Mouse (Mus musculus): ENCODE results near the gene Ubtd2. TPM values are rescaled to one million over a fixed set of nuclear protein-coding genes. Genes with fewer than 3 reads are reported as not detected.

Gene Ubtd2
- 25.1 and 25.9 TPM in 2 replicates for polyA plus RNA-seq (2011; ENCODE audit: insufficient read depth, insufficient read length, low read depth, missing spikeins)

GRCm38 (mm10) chr11:32454800-32455506 lies at the start of gene Ubtd2:
Ubtd2 (plus strand) TSS chr11:32455370.
- Histone ChIP-seq H3K9ac (ENCODE audit: low read depth, poor library complexity, severe bottlenecking) (peak within 1 kb of the TSS; percentile 97), H3K27ac (ENCODE audit: insufficient read depth, low read length) (no peak within 1 kb of the TSS), H3K36me3 (ENCODE audit: control insufficient read depth, insufficient read depth, low read length, poor library complexity, severe bottlenecking) (no peaks in the 10 kb centered on the region), H3K9me3 (replicated peaks; ENCODE audit: control insufficient read depth, insufficient read depth, low read length, poor library complexity, severe bottlenecking) (no peaks in the 10 kb centered on the region), H3K4me1 (ENCODE audit: control insufficient read depth, insufficient read depth, low read length) (no peaks in the 10 kb centered on the region), H3K4me3 (ENCODE audit: low read depth, low read length) (peak within 1 kb of the TSS; percentile 84), H3K27me3 (ENCODE audit: control insufficient read depth, insufficient read depth, low read length, poor library complexity, severe bottlenecking) (peaks cover 2% of the 10 kb centered on the region)
- TF ChIP-seq CTCF (IDR thresholded peaks at IDR 0.05; ENCODE audit: low read depth, low read length), result no peak
- 0 out of 2 replicates have a peak, but pooled peaks have one; percentile 13 for TF ChIP-seq EP300 (IDR thresholded peaks at IDR 0.05; ENCODE audit: insufficient read depth, low read depth, low read length)
- no peak for TF ChIP-seq POLR2A (IDR thresholded peaks at IDR 0.05; ENCODE audit: insufficient read depth, low read length)

- H3K36me3 ChIP-seq (ENCODE audit: control insufficient read depth, insufficient read depth, low read length, poor library complexity, severe bottlenecking), result no peaks in the 10 kb centered on the region
- no peaks in the 10 kb centered on the region for H3K27me3 ChIP-seq (ENCODE audit: control insufficient read depth, insufficient read depth, low read length, poor library complexity, severe bottlenecking)
- H3K27ac ChIP-seq (ENCODE audit: insufficient read depth, low read length), result no peak overlapping the region
- no peak for TF ChIP-seq CTCF (IDR thresholded peaks at IDR 0.05; ENCODE audit: low read depth, low read length)
- no peak for TF ChIP-seq EP300 (IDR thresholded peaks at IDR 0.05; ENCODE audit: insufficient read depth, low read depth, low read length)
- TF ChIP-seq POLR2A (IDR thresholded peaks at IDR 0.05; ENCODE audit: insufficient read depth, low read length), result no peak
- no peak overlapping the region for H3K4me3 ChIP-seq (ENCODE audit: low read depth, low read length)
- no peak overlapping the region for H3K9ac ChIP-seq (ENCODE audit: low read depth, poor library complexity, severe bottlenecking)
- H3K9me3 ChIP-seq (replicated peaks; ENCODE audit: control insufficient read depth, insufficient read depth, low read length, poor library complexity, severe bottlenecking), result no peaks in the 10 kb centered on the region
- no peaks in the 10 kb centered on the region for H3K4me1 ChIP-seq (ENCODE audit: control insufficient read depth, insufficient read depth, low read length)
These were observed 47.3 kb upstream of the Ubtd2 start for GRCm38 (mm10) chr11:32407863-32408262.

GRCm38 (mm10) chr11:32409052-32409451 lies 46.1 kb upstream of the Ubtd2 start:
- no peak overlapping the region for H3K9ac ChIP-seq (ENCODE audit: low read depth, poor library complexity, severe bottlenecking)
- no peaks in the 10 kb centered on the region for H3K9me3 ChIP-seq (replicated peaks; ENCODE audit: control insufficient read depth, insufficient read depth, low read length, poor library complexity, severe bottlenecking)
- no peak for TF ChIP-seq POLR2A (IDR thresholded peaks at IDR 0.05; ENCODE audit: insufficient read depth, low read length)
- TF ChIP-seq EP300 (IDR thresholded peaks at IDR 0.05; ENCODE audit: insufficient read depth, low read depth, low read length), result no peak
- TF ChIP-seq CTCF (IDR thresholded peaks at IDR 0.05; ENCODE audit: low read depth, low read length), result no peak
- no peaks in the 10 kb centered on the region for H3K27me3 ChIP-seq (ENCODE audit: control insufficient read depth, insufficient read depth, low read length, poor library complexity, severe bottlenecking)
- no peaks in the 10 kb centered on the region for H3K36me3 ChIP-seq (ENCODE audit: control insufficient read depth, insufficient read depth, low read length, poor library complexity, severe bottlenecking)
- H3K27ac ChIP-seq (ENCODE audit: insufficient read depth, low read length), result no peak overlapping the region
- no peak overlapping the region for H3K4me3 ChIP-seq (ENCODE audit: low read depth, low read length)
- H3K4me1 ChIP-seq (ENCODE audit: control insufficient read depth, insufficient read depth, low read length), result no peaks in the 10 kb centered on the region

- H3K4me1 ChIP-seq (ENCODE audit: control insufficient read depth, insufficient read depth, low read length), result no peaks in the 10 kb centered on the region
- no peak overlapping the region for H3K27ac ChIP-seq (ENCODE audit: insufficient read depth, low read length)
- H3K9ac ChIP-seq (ENCODE audit: low read depth, poor library complexity, severe bottlenecking), result no peak overlapping the region
- H3K4me3 ChIP-seq (ENCODE audit: low read depth, low read length), result no peak overlapping the region
- no peaks in the 10 kb centered on the region for H3K9me3 ChIP-seq (replicated peaks; ENCODE audit: control insufficient read depth, insufficient read depth, low read length, poor library complexity, severe bottlenecking)
- TF ChIP-seq EP300 (IDR thresholded peaks at IDR 0.05; ENCODE audit: insufficient read depth, low read depth, low read length), result no peak
- TF ChIP-seq CTCF (IDR thresholded peaks at IDR 0.05; ENCODE audit: low read depth, low read length), result no peak
- no peak for TF ChIP-seq POLR2A (IDR thresholded peaks at IDR 0.05; ENCODE audit: insufficient read depth, low read length)
- H3K36me3 ChIP-seq (ENCODE audit: control insufficient read depth, insufficient read depth, low read length, poor library complexity, severe bottlenecking), result no peaks in the 10 kb centered on the region
- H3K27me3 ChIP-seq (ENCODE audit: control insufficient read depth, insufficient read depth, low read length, poor library complexity, severe bottlenecking), result no peaks in the 10 kb centered on the region
These were observed 45.2 kb upstream of the Ubtd2 start for GRCm38 (mm10) chr11:32409823-32410562.

- Histone ChIP-seq H3K4me1 (ENCODE audit: control insufficient read depth, insufficient read depth, low read length) (no peaks in the 10 kb centered on the region), H3K9ac (ENCODE audit: low read depth, poor library complexity, severe bottlenecking) (no peak overlapping the region), H3K9me3 (replicated peaks; ENCODE audit: control insufficient read depth, insufficient read depth, low read length, poor library complexity, severe bottlenecking) (no peaks in the 10 kb centered on the region), H3K4me3 (ENCODE audit: low read depth, low read length) (no peak overlapping the region), H3K27ac (ENCODE audit: insufficient read depth, low read length) (no peak overlapping the region), H3K27me3 (ENCODE audit: control insufficient read depth, insufficient read depth, low read length, poor library complexity, severe bottlenecking) (no peaks in the 10 kb centered on the region), H3K36me3 (ENCODE audit: control insufficient read depth, insufficient read depth, low read length, poor library complexity, severe bottlenecking) (no peaks in the 10 kb centered on the region)
- no peak for TF ChIP-seq CTCF (IDR thresholded peaks at IDR 0.05; ENCODE audit: low read depth, low read length)
- TF ChIP-seq POLR2A (IDR thresholded peaks at IDR 0.05; ENCODE audit: insufficient read depth, low read length), result no peak
- TF ChIP-seq EP300 (IDR thresholded peaks at IDR 0.05; ENCODE audit: insufficient read depth, low read depth, low read length), result no peak
These were observed 35.2 kb upstream of the Ubtd2 start for GRCm38 (mm10) chr11:32420001-32420400.

GRCm38 (mm10) chr11:32423311-32423710 lies 31.9 kb upstream of the Ubtd2 start:
- Histone ChIP-seq H3K9me3 (replicated peaks; ENCODE audit: control insufficient read depth, insufficient read depth, low read length, poor library complexity, severe bottlenecking) (no peaks in the 10 kb centered on the region), H3K4me3 (ENCODE audit: low read depth, low read length) (no peak overlapping the region), H3K27me3 (ENCODE audit: control insufficient read depth, insufficient read depth, low read length, poor library complexity, severe bottlenecking) (no peaks in the 10 kb centered on the region), H3K4me1 (ENCODE audit: control insufficient read depth, insufficient read depth, low read length) (no peaks in the 10 kb centered on the region), H3K9ac (ENCODE audit: low read depth, poor library complexity, severe bottlenecking) (no peak overlapping the region), H3K36me3 (ENCODE audit: control insufficient read depth, insufficient read depth, low read length, poor library complexity, severe bottlenecking) (no peaks in the 10 kb centered on the region), H3K27ac (ENCODE audit: insufficient read depth, low read length) (no peak overlapping the region)
- TF ChIP-seq EP300 (IDR thresholded peaks at IDR 0.05; ENCODE audit: insufficient read depth, low read depth, low read length) (no peak), POLR2A (IDR thresholded peaks at IDR 0.05; ENCODE audit: insufficient read depth, low read length) (no peak), CTCF (IDR thresholded peaks at IDR 0.05; ENCODE audit: low read depth, low read length) (no peak)

All from ES-Bruce4 (cell line).